Mouse (Mus musculus): ENCODE data around the gene Nbea. TPM values are rescaled to one million over a fixed set of nuclear protein-coding genes. Genes with fewer than 3 reads are reported as not detected.
"Not testable (repeated sequence)": the region's sequence is repeated elsewhere in the genome, so short reads cannot be mapped to it uniquely, and the experiment has no call there.

The Nbea gene
- polyA plus RNA-seq, 1 experiment from 2014 or later = 54.6 TPM

DNA sequence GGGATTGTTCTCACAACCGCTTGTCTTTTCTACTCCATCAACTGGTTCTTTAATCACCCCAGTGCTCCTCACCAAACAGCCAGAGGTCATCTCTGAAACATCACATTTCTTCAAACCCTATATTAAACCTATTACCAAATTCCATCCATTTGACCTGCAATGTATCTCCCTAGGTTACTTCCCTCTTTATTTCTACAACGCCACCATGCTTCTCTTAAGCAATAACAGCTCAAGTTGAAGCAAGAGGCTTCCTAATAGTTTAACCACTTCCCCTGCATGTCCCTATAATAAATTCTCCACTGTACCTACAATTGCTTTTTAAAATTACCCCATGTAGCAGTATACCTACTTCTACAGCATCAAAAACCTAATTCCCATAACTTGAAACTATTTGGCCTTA lies 205.1 kb downstream of the Nbea start:
- peaks cover 23% of the 10 kb centered on the region for H3K36me3 ChIP-seq (ENCODE audit: control insufficient read depth, insufficient read depth, low read length)
- no peak overlapping the region for H3K4me3 ChIP-seq (ENCODE audit: low read depth, low read length)
- H3K9ac ChIP-seq (ENCODE audit: low read length) = no peak overlapping the region
- DNase-seq (ENCODE audit: low spot score) (no peak), ATAC-seq (no peak)
- WGBS = 92% methylated on average over 2 of the region's 2 CpGs
- no peaks in the 10 kb centered on the region for H3K4me1 ChIP-seq (ENCODE audit: control insufficient read depth, insufficient read depth, low read length)
- no peak overlapping the region for H3K27ac ChIP-seq (ENCODE audit: low read depth, low read length)
- no peak overlapping the region for H3K4me2 ChIP-seq (ENCODE audit: low read length)
- no peaks in the 10 kb centered on the region for H3K9me3 ChIP-seq (replicated peaks; ENCODE audit: control insufficient read depth, low read length)
- H3K27me3 ChIP-seq (replicated peaks; ENCODE audit: control insufficient read depth, insufficient read depth, low read length) = no peaks in the 10 kb centered on the region

DNA sequence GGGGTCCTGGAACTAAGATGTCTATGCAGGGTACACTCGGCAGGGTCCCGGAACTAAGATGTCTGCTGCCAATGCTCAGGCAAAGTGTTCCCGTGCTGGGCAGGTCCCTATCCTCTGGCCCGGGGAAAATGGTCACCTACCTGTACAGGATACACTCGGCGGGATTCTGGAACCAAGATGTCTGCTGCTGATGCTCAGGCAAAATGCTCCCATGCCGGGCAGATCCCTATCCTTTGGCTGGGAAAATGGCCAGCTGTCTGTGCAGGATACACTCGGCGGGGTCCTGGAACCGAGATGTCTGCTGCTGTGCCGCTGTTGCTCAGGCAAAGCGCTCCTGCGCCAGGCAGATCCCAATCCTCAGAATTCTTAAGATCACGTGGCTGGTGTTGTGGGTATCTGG lies 206.5 kb downstream of the Nbea start:
- H3K4me3 ChIP-seq (ENCODE audit: low read depth, low read length); H3K4me2 ChIP-seq (ENCODE audit: low read length); DNase-seq (ENCODE audit: low spot score); H3K27me3 ChIP-seq (replicated peaks; ENCODE audit: control insufficient read depth, insufficient read depth, low read length); H3K27ac ChIP-seq (ENCODE audit: low read depth, low read length); H3K4me1 ChIP-seq (ENCODE audit: control insufficient read depth, insufficient read depth, low read length); H3K9ac ChIP-seq (ENCODE audit: low read length); H3K9me3 ChIP-seq (replicated peaks; ENCODE audit: control insufficient read depth, low read length); ATAC-seq: not testable (repeated sequence)
- WGBS = 99% methylated on average over 14 of the region's 14 CpGs
- peaks cover 16% of the 10 kb centered on the region for H3K36me3 ChIP-seq (ENCODE audit: control insufficient read depth, insufficient read depth, low read length)

- Histone ChIP-seq H3K4me1 (ENCODE audit: control insufficient read depth, insufficient read depth, low read length) (peaks cover 5% of the 10 kb centered on the region; the same call in 1 of the 2 replicates), H3K27me3 (replicated peaks; ENCODE audit: control insufficient read depth, insufficient read depth, low read length) (no peaks in the 10 kb centered on the region), H3K4me3 (ENCODE audit: low read depth, low read length) (no peak overlapping the region), H3K27ac (ENCODE audit: low read depth, low read length) (peak overlapping the region; percentile 39), H3K4me2 (ENCODE audit: low read length) (no peak overlapping the region), H3K9ac (ENCODE audit: low read length) (0 out of 2 replicates have a peak overlapping the region, but pooled peaks have one; percentile 8), H3K9me3 (replicated peaks; ENCODE audit: control insufficient read depth, low read length) (no peaks in the 10 kb centered on the region), H3K36me3 (ENCODE audit: control insufficient read depth, insufficient read depth, low read length) (peaks cover 14% of the 10 kb centered on the region; the same call in 1 of the 2 replicates)
- peak; percentile 56 for DNase-seq (ENCODE audit: low spot score)
- peak; percentile 65 for ATAC-seq
- 15% methylated on average over 10 of the region's 10 CpGs for WGBS
These were observed 217.8 kb downstream of the Nbea start for GRCm38 (mm10) chr3:55965723-55966156.

DNA sequence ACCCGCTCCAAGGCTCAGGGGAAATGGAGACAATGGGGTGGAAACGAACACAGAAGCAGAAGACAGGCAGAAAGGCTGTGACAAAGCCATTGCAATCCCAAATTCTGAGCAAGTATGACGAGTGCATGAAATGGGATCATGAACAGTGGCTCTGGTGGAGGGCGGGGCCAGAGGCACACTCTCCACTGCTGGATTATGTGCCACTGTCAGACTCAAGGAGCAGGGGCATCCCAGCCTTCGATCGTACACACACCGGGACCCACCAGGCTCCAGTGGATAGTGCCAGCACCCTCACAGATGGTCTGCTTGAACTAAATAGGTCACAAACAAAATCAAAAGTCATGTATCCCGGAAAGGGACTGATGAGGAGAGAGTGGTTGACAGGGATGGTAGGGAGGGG lies 220.5 kb downstream of the Nbea start:
- Histone ChIP-seq H3K9ac (ENCODE audit: low read length) (no peak overlapping the region), H3K27me3 (replicated peaks; ENCODE audit: control insufficient read depth, insufficient read depth, low read length) (no peaks in the 10 kb centered on the region), H3K4me1 (ENCODE audit: control insufficient read depth, insufficient read depth, low read length) (peaks cover 5% of the 10 kb centered on the region; the same call in 1 of the 2 replicates), H3K36me3 (ENCODE audit: control insufficient read depth, insufficient read depth, low read length) (peaks cover 8% of the 10 kb centered on the region; the same call in 1 of the 2 replicates), H3K4me3 (ENCODE audit: low read depth, low read length) (no peak overlapping the region), H3K9me3 (replicated peaks; ENCODE audit: control insufficient read depth, low read length) (no peaks in the 10 kb centered on the region), H3K4me2 (ENCODE audit: low read length) (no peak overlapping the region), H3K27ac (ENCODE audit: low read depth, low read length) (no peak overlapping the region)
- 87% methylated on average over 8 of the region's 8 CpGs for WGBS
- DNase-seq (ENCODE audit: low spot score) (no peak), ATAC-seq (no peak)

GRCm38 (mm10) chr3:55949994-55950393 lies 233.5 kb downstream of the Nbea start:
- WGBS = 72% methylated on average over 5 of the region's 5 CpGs
- H3K4me1 ChIP-seq (ENCODE audit: control insufficient read depth, insufficient read depth, low read length) = no peaks in the 10 kb centered on the region
- no peaks in the 10 kb centered on the region for H3K9me3 ChIP-seq (replicated peaks; ENCODE audit: control insufficient read depth, low read length)
- H3K36me3 ChIP-seq (ENCODE audit: control insufficient read depth, insufficient read depth, low read length) = peaks cover 10% of the 10 kb centered on the region; the same call in 1 of the 2 replicates
- no peak overlapping the region for H3K4me3 ChIP-seq (ENCODE audit: low read depth, low read length)
- DNase-seq (ENCODE audit: low spot score) (no peak), ATAC-seq (no peak)
- H3K9ac ChIP-seq (ENCODE audit: low read length) = no peak overlapping the region
- H3K4me2 ChIP-seq (ENCODE audit: low read length) = no peak overlapping the region
- H3K27ac ChIP-seq (ENCODE audit: low read depth, low read length) = no peak overlapping the region
- no peaks in the 10 kb centered on the region for H3K27me3 ChIP-seq (replicated peaks; ENCODE audit: control insufficient read depth, insufficient read depth, low read length)

GRCm38 (mm10) chr3:55949148-55949547 lies 234.4 kb downstream of the Nbea start:
- Histone ChIP-seq H3K36me3 (ENCODE audit: control insufficient read depth, insufficient read depth, low read length) (peaks cover 7% of the 10 kb centered on the region; the same call in 1 of the 2 replicates), H3K4me2 (ENCODE audit: low read length) (no peak overlapping the region), H3K27me3 (replicated peaks; ENCODE audit: control insufficient read depth, insufficient read depth, low read length) (no peaks in the 10 kb centered on the region), H3K4me1 (ENCODE audit: control insufficient read depth, insufficient read depth, low read length) (no peaks in the 10 kb centered on the region), H3K27ac (ENCODE audit: low read depth, low read length) (no peak overlapping the region), H3K9me3 (replicated peaks; ENCODE audit: control insufficient read depth, low read length) (no peaks in the 10 kb centered on the region), H3K9ac (ENCODE audit: low read length) (no peak overlapping the region), H3K4me3 (ENCODE audit: low read depth, low read length) (no peak overlapping the region)
- ATAC-seq (no peak), DNase-seq (ENCODE audit: low spot score) (no peak)
- WGBS = 94% methylated on average over 2 of the region's 2 CpGs

DNA sequence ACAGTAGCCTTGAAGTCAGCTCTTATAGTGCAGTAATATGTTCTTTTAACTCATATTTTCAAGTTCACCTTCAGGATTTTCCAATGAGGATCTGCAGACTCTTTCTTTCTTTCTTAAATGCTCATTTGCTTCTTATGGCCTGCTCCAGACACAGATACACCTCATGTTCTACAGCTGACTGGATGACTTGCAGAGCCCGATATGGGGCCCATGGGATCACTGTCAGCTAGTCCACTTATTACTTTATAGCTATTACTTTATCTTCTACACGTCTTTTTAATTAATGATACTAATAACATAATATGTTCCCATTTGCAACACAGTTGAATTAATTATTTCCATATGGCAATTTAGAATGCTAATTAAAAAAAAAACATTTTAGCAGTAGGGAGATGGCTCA lies 256.2 kb downstream of the Nbea start:
- H3K9me3 ChIP-seq (replicated peaks; ENCODE audit: control insufficient read depth, low read length) = no peaks in the 10 kb centered on the region
- H3K4me3 ChIP-seq (ENCODE audit: low read depth, low read length) = no peak overlapping the region
- DNase-seq (ENCODE audit: low spot score) (no peak), ATAC-seq (no peak)
- WGBS = 90% methylated on average over 2 of the region's 2 CpGs
- H3K9ac ChIP-seq (ENCODE audit: low read length) = no peak overlapping the region
- no peak overlapping the region for H3K27ac ChIP-seq (ENCODE audit: low read depth, low read length)
- H3K27me3 ChIP-seq (replicated peaks; ENCODE audit: control insufficient read depth, insufficient read depth, low read length) = no peaks in the 10 kb centered on the region
- no peaks in the 10 kb centered on the region for H3K4me1 ChIP-seq (ENCODE audit: control insufficient read depth, insufficient read depth, low read length)
- H3K36me3 ChIP-seq (ENCODE audit: control insufficient read depth, insufficient read depth, low read length) = peaks cover 14% of the 10 kb centered on the region
- H3K4me2 ChIP-seq (ENCODE audit: low read length) = no peak overlapping the region

GRCm38 (mm10) chr3:55909290-55909689 lies 274.2 kb downstream of the Nbea start:
- no peak overlapping the region for H3K9ac ChIP-seq (ENCODE audit: low read length)
- ATAC-seq (no peak), DNase-seq (ENCODE audit: low spot score) (no peak)
- 45% methylated on average over 1 of the region's 1 CpGs for WGBS
- H3K9me3 ChIP-seq (replicated peaks; ENCODE audit: control insufficient read depth, low read length) = no peaks in the 10 kb centered on the region
- H3K4me1 ChIP-seq (ENCODE audit: control insufficient read depth, insufficient read depth, low read length) = no peaks in the 10 kb centered on the region
- H3K27ac ChIP-seq (ENCODE audit: low read depth, low read length) = no peak overlapping the region
- no peaks in the 10 kb centered on the region for H3K27me3 ChIP-seq (replicated peaks; ENCODE audit: control insufficient read depth, insufficient read depth, low read length)
- no peak overlapping the region for H3K4me2 ChIP-seq (ENCODE audit: low read length)
- H3K4me3 ChIP-seq (ENCODE audit: low read depth, low read length) = no peak overlapping the region
- 0 out of 2 replicates have a peak, but pooled peaks cover 2% of the 10 kb centered on the region for H3K36me3 ChIP-seq (ENCODE audit: control insufficient read depth, insufficient read depth, low read length)

DNA sequence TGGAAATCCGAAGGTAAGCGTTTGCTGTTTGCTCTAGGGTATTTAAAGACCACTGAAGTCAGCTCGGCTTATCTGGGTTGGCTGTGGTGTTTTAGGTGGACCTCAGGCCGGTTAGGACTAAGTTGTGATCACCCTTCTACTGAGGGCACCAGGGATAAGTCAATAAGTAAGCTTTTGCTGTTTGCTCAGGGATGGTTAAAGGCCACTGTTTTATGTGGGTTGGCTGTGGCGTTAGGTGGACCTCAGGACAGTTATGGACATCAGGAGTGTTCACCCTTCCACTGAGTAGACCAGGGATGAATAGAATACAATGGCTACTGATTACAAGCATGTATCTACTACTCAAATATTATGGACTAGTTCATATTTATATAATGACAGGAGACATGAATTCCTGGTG lies 292.9 kb downstream of the Nbea start:
- Histone ChIP-seq H3K9ac (ENCODE audit: low read length) (no peak overlapping the region), H3K27ac (ENCODE audit: low read depth, low read length) (no peak overlapping the region), H3K27me3 (replicated peaks; ENCODE audit: control insufficient read depth, insufficient read depth, low read length) (no peaks in the 10 kb centered on the region), H3K9me3 (replicated peaks; ENCODE audit: control insufficient read depth, low read length) (no peaks in the 10 kb centered on the region), H3K36me3 (ENCODE audit: control insufficient read depth, insufficient read depth, low read length) (no peaks in the 10 kb centered on the region), H3K4me3 (ENCODE audit: low read depth, low read length) (no peak overlapping the region), H3K4me1 (ENCODE audit: control insufficient read depth, insufficient read depth, low read length) (no peaks in the 10 kb centered on the region), H3K4me2 (ENCODE audit: low read length) (no peak overlapping the region)
- WGBS = 93% methylated on average over 5 of the region's 5 CpGs
- ATAC-seq (no peak), DNase-seq (ENCODE audit: low spot score) (no peak)
